Mouse (Mus musculus) lung, embryonic 15.5 days (tissue): Measurements from ENCODE around the gene Usp51. TPM values are rescaled to one million over a fixed set of nuclear protein-coding genes. Genes with fewer than 3 reads are reported as not detected.
"Not testable (repeated sequence)": the region's sequence is repeated elsewhere in the genome, so short reads cannot be mapped to it uniquely, and the experiment has no call there.

ENCODE experiments used
- ATAC-seq: fragments of 200-750 bp; cut with Nextera tagmentation; 2 replicates; pipeline ENCODE4 v1.8.0; 2017; ENCODE audit warnings: moderate number of reproducible peaks, borderline replicate concordance; ENCODE audit not compliant: low FRiP score, low TSS enrichment; ENCODE audit errors: extremely low read depth
- H3K27ac ChIP-seq: fragments of 300-500 bp; sonication (generic); 2 replicates; pipeline ENCODE4 v1.5.1; 2015; ENCODE audit warnings: moderate library complexity, mild to moderate bottlenecking, inconsistent platforms
- H3K27me3 ChIP-seq: fragments of 300-500 bp; sonication (generic); 2 replicates; pipeline ENCODE4 v1.6.1; 2015; ENCODE audit warnings: inconsistent platforms
- H3K36me3 ChIP-seq: fragments of 300-500 bp; sonication (generic); 2 replicates; pipeline ENCODE4 v1.6.1; 2015; ENCODE audit warnings: inconsistent platforms
- H3K4me1 ChIP-seq: fragments of 300-500 bp; sonication (generic); 2 replicates; pipeline ENCODE4 v1.6.1; 2015; ENCODE audit warnings: inconsistent platforms
- H3K4me2 ChIP-seq: fragments of 300-500 bp; sonication (generic); 2 replicates; pipeline ENCODE4 v1.6.1; 2015; ENCODE audit warnings: inconsistent platforms, mild to moderate bottlenecking, moderate library complexity
- H3K4me3 ChIP-seq: fragments of 300-500 bp; sonication (generic); 2 replicates; pipeline ENCODE4 v1.5.1; 2015; ENCODE audit warnings: mild to moderate bottlenecking, inconsistent platforms
- H3K9ac ChIP-seq: fragments of 300-500 bp; sonication (generic); 2 replicates; pipeline ENCODE4 v1.6.1; 2015; ENCODE audit warnings: inconsistent platforms
- H3K9me3 ChIP-seq: fragments of 300-500 bp; sonication (generic); 2 replicates; pipeline ENCODE4 v1.6.1; 2016; ENCODE audit warnings: inconsistent platforms
- WGBS: fragments of 180-500 bp; shearing (Covaris S2); methylation state at CpG from one replicate; pipeline ENCODE4 v1.1.7; 2015; 5-methylcytosine and 5-hydroxymethylcytosine counted together
- polyA plus RNA-seq: library from polyadenylated mRNA; unstranded; fragments of >200 nt; fragmentation: Nextera tagmentation; extraction: Ambion mirVana; gene quantifications from 2 replicates; pipeline ENCODE4 v1.2.1, GENCODE M21; 2015

The Usp51 gene
- 0.60 and 0.99 TPM in 2 replicates for polyA plus RNA-seq

DNA sequence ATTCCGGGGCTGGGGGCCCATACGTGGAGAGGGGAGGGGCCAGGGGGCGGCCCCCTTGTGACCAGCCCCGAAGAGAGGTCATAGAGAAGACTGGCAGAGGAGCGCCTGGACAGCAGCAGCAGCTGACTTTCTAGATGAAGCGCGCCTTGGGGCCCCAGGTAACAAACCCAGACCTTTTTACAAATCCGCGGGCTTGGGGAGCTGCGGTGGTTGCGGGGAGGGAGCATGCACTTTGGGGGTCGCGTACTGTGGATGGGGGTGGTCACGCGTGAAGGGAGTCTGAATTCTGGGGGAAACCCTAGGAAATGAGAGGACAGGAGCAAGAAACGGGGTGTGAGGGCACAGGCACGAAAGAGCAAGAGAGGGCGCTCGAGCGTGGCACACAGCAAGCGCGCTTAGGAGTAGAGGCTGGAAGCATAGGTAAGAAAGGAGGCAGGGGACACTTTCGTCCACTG lies at the start of gene Usp51:
TSS of gene Usp51 (plus strand) at position 83 of the 455 bp plus-strand sequence.
- peak; percentile 75 for ATAC-seq
- peak within 1 kb of the TSS; percentile 64 for H3K4me2 ChIP-seq
- peak within 1 kb of the TSS; percentile 53 for H3K4me3 ChIP-seq
- H3K4me1 ChIP-seq = no peaks in the 10 kb centered on the region
- no peaks in the 10 kb centered on the region for H3K36me3 ChIP-seq
- H3K27ac ChIP-seq = peak within 1 kb of the TSS; percentile 53; the same call in 1 of the 2 replicates
- H3K9ac ChIP-seq = peak within 1 kb of the TSS; percentile 43
- H3K9me3 ChIP-seq = no peaks in the 10 kb centered on the region
- no peaks in the 10 kb centered on the region for H3K27me3 ChIP-seq
- WGBS = 25% methylated on average over 23 of the region's 23 CpGs

DNA sequence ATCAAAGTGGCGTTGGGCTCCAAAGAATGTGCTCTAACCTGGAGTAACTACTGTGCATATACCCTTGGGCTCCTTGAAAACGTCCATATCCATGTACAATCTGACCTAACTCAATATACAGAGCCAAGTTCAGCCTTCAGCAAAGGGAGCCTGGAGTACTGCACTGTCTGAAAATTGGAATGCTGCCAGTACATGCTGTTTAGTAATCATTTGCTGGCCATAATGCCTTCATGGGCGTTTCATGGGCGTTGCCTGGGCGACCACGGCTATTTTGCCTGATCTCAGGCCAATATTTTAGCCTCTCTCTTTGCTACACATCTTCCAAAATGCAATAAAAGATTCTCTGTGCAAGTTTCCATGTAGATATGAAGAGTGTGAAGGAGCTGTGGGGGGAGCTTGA lies 36.7 kb upstream of the Usp51 start:
- H3K36me3 ChIP-seq = no peaks in the 10 kb centered on the region
- H3K4me1 ChIP-seq = no peaks in the 10 kb centered on the region
- H3K4me2 ChIP-seq = no peak overlapping the region
- no peak overlapping the region for H3K27ac ChIP-seq
- peak; percentile 52; the same call in 1 of the 2 replicates for ATAC-seq
- no peaks in the 10 kb centered on the region for H3K27me3 ChIP-seq
- WGBS = 51% methylated on average over 6 of the region's 6 CpGs
- H3K9ac ChIP-seq = no peak overlapping the region
- H3K4me3 ChIP-seq = no peak overlapping the region
- H3K9me3 ChIP-seq = no peaks in the 10 kb centered on the region

DNA sequence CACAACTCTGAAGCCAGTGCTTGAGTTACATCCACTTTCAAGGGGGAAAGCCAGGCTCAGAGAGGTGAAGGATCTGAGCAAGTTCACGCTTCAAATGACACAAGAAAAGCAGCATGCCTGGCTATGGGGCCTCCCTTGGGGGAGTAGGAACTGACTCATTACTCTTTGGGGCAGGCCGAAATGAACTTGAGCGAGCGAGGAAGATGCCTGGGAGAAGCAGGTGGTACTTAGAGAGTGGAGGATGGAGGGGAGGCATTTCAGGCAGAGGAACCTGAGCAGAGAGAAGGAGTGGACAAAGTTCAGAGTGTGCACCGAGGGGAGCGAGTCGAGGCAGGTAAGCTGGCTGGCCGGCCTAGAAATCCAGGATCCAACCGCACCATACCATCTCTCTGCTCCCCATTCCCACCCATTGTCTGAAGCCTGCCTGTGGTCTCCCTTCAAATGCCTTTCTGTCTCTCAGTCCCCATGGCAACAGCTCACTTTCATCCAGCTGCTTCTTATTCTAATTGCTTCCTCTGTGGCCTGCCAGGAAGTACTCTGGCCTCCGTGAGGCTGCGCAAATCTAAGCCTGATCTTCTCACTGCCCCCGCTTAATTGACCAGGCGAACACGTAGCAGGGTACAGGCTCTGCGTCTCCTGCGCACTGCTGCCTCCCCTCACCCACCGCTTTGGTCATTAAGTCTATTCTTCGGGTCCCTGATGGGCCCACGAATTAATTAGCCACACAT lies 32.6 kb upstream of the Usp51 start:
- H3K9ac ChIP-seq, H3K4me1 ChIP-seq, H3K27ac ChIP-seq, H3K27me3 ChIP-seq, H3K9me3 ChIP-seq, H3K4me3 ChIP-seq, H3K36me3 ChIP-seq: not testable (repeated sequence)
- WGBS = 35% methylated on average over 6 of the region's 19 CpGs
- ATAC-seq = peak; percentile 76; the same call in 1 of the 2 replicates
- peak overlapping the region; percentile 26 for H3K4me2 ChIP-seq

DNA sequence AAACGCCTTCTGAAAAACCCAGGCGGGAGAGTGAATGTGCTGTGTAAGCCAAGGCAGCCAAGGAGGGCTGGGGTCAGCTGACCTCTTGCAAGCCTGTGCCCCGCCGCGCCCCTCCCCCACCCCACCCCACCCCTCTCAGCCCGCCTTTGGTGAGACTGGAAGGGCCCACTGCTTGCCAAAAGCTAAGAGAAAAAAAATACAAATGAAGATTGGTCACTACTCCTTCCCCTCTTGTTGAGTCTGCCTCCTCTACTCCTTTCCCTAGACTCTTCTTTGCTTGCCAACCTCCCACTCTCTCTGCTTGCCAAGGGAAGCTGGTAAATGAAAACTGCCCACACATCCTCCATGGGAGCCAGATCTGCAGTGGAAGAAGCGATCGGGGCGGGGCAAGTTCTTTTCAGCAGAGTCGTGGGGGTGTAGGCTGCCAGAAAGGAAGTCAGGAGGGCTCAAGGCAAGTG lies 32.0 kb upstream of the Usp51 start:
- no peaks in the 10 kb centered on the region for H3K4me1 ChIP-seq
- no peak overlapping the region for H3K9ac ChIP-seq
- H3K4me2 ChIP-seq = peak overlapping the region; percentile 26
- H3K9me3 ChIP-seq = no peaks in the 10 kb centered on the region
- ATAC-seq = peak; percentile 59; the same call in 1 of the 2 replicates
- WGBS = 20% methylated on average over 6 of the region's 10 CpGs
- H3K36me3 ChIP-seq = no peaks in the 10 kb centered on the region
- no peaks in the 10 kb centered on the region for H3K27me3 ChIP-seq
- H3K27ac ChIP-seq = no peak overlapping the region
- no peak overlapping the region for H3K4me3 ChIP-seq

DNA sequence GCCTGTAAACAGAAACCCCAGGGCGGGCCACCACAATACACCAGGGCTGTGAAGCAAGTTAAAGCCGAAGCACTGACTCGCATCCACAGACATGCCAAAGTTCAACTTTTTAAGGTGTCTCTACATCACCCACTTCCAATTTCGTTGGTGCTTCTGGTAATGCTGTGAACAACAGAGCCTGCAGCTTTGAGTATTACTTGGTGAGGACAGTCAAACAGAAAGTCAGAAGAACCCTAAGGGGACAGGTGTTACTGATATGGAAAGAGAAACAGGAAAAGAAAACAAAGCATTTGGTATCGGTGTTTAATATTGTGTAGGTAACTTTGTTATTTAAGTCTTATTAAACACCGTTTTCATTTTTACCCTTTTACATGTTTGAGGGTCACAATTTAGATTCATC lies 29.7 kb upstream of the Usp51 start:
- Histone ChIP-seq H3K27ac (no peak overlapping the region), H3K27me3 (no peaks in the 10 kb centered on the region), H3K4me2 (no peak overlapping the region), H3K9me3 (no peaks in the 10 kb centered on the region), H3K9ac (no peak overlapping the region), H3K4me1 (no peaks in the 10 kb centered on the region), H3K36me3 (no peaks in the 10 kb centered on the region), H3K4me3 (no peak overlapping the region)
- 90% methylated on average over 6 of the region's 6 CpGs for WGBS
- ATAC-seq = no peak

DNA sequence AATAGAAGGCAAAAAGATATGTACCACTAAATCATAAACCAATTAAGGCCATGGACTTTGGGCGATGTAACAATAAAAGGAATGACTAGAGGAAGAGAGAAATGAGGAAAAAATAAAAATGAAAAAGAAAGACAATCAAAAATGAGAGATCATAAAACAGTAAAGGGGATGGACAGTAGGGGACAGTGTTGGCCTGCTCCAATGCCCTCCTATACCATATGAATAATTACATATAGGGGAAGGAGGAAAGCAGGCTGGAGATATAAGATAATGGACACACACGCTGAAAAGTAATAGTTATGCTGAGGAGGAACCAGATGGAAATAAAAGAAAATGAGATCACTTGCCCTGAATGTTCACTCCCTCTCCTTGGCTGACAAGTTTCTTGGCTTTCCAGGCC lies 21.3 kb upstream of the Usp51 start:
- Histone ChIP-seq H3K4me1 (no peaks in the 10 kb centered on the region), H3K4me2 (no peak overlapping the region), H3K36me3 (no peaks in the 10 kb centered on the region), H3K27me3 (no peaks in the 10 kb centered on the region), H3K27ac (no peak overlapping the region), H3K9ac (no peak overlapping the region), H3K4me3 (no peak overlapping the region), H3K9me3 (no peaks in the 10 kb centered on the region)
- WGBS = 61% methylated on average over 2 of the region's 2 CpGs
- no peak for ATAC-seq

DNA sequence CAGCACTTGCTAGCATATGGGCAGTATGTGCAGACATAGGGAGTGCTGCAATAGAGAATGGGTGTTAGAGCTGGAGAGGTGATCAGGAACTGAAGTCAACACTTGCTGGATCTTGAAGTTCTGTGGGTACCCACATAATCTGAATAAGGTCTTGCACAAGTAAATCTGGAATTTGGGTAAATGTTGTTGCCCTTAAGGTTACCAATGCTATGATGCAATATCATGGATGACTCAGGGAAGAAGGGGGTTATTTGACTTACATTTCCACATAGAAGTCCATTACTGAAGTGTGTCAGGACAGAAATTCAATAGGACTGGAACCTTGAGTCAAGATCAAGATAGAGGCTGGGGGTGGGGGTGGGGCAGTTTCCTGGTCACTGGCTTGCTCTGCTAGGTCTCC lies 16.4 kb upstream of the Usp51 start:
- H3K4me3 ChIP-seq, H3K4me2 ChIP-seq, H3K27me3 ChIP-seq, H3K27ac ChIP-seq, H3K36me3 ChIP-seq, H3K4me1 ChIP-seq, ATAC-seq, H3K9ac ChIP-seq, H3K9me3 ChIP-seq: not testable (repeated sequence)

DNA sequence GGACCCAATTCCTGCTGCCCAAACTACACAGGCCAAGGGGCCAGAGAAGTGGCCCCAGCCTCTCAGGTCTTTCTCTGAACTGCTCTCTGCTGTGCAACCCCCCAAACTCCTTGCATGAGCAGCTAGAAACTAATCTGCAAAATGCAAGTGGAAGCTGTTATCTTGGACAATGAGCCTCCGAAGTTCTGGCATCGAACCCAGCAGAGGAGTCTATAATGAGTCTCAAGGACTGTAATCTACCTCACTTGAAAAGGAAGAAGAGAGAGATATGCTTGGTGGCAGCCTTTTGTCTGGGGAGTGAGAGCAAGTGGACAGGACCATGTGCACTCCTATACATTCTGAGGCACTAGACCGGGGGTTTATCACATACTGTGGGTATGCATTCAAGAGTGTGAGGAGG lies 10.2 kb upstream of the Usp51 start:
- not testable (repeated sequence) for H3K27ac ChIP-seq, H3K27me3 ChIP-seq, H3K4me2 ChIP-seq, H3K4me3 ChIP-seq, H3K9me3 ChIP-seq, H3K9ac ChIP-seq, ATAC-seq, H3K4me1 ChIP-seq, H3K36me3 ChIP-seq
- no CpG with 5 or more reads among the region's 3 CpGs for WGBS

DNA sequence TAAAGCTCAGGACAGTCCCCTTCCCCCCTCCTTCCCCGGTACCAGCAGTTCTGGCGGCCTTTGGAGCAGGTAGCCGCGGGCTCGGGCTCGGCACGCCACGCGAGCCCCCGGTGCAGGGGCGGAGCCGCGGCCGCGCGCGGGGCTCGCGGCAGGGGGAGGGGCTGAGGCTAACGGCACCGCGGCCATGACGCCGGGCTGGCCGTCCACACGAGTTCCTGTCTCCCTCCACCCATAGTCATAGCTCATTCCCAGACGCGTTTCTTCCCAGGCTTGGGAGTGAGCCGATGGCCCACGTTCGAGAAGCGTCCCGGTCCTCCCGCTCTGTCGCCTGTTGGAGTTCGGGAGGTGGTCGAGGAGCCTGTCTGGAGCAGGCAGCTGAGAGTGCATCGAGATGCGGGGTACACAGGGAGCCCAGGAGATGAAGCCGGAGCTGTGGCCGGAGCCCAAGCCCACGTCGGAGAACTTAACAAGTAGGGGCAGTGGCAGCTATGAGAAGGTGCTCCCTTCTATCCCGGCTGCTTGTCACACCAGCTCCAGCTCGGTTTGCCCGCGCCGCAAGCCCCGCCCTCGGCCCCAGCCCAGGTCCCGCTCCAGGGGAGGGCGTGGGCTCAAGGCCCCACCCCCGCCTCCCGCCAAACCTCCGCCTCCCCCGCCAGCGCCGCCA lies 884 bp downstream of the Usp51 start:
- H3K27me3 ChIP-seq = no peaks in the 10 kb centered on the region
- H3K4me2 ChIP-seq = peak overlapping the region; percentile 64
- peak overlapping the region; percentile 53; the same call in 1 of the 2 replicates for H3K27ac ChIP-seq
- ATAC-seq = peak; percentile 89
- H3K9me3 ChIP-seq = no peaks in the 10 kb centered on the region
- H3K4me3 ChIP-seq = peak overlapping the region; percentile 53
- H3K36me3 ChIP-seq = no peaks in the 10 kb centered on the region
- no peaks in the 10 kb centered on the region for H3K4me1 ChIP-seq
- H3K9ac ChIP-seq = peak overlapping the region; percentile 43
- 12% methylated on average over 45 of the region's 58 CpGs for WGBS

DNA sequence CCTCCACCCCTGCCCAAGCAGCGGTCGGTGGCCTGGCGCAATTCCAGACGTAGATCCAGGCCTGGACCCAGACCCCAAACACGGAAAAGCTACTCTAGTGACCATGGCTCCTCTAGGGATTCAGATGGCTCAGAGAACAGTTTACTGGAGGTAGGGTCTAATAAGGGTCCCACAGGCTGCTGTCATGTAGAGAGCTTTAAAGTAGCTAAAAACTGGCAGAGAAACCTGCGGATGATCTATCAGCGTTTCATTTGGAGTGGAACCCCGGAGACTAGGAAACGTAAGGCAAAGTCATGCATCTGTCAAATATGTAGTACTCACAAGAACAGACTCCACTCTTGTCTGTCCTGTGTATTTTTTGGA lies 1.4 kb downstream of the Usp51 start:
- H3K36me3 ChIP-seq = no peaks in the 10 kb centered on the region
- no peak overlapping the region for H3K27ac ChIP-seq
- ATAC-seq = peak; percentile 10; the same call in 1 of the 2 replicates
- H3K27me3 ChIP-seq = no peaks in the 10 kb centered on the region
- H3K4me2 ChIP-seq = peak overlapping the region; percentile 64
- H3K4me1 ChIP-seq = no peaks in the 10 kb centered on the region
- peak overlapping the region; percentile 43; the same call in 1 of the 2 replicates for H3K9ac ChIP-seq
- H3K9me3 ChIP-seq = no peaks in the 10 kb centered on the region
- WGBS = 25% methylated on average over 9 of the region's 9 CpGs
- H3K4me3 ChIP-seq = peak overlapping the region; percentile 53

DNA sequence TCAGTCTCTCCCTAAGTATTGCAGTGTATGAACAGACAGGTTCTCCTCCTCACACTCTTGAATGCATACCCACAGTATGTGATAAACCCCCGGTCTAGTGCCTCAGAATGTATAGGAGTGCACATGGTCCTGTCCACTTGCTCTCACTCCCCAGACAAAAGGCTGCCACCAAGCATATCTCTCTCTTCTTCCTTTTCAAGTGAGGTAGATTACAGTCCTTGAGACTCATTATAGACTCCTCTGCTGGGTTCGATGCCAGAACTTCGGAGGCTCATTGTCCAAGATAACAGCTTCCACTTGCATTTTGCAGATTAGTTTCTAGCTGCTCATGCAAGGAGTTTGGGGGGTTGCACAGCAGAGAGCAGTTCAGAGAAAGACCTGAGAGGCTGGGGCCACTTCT lies 19.0 kb downstream of the Usp51 start:
- H3K4me3 ChIP-seq, H3K27me3 ChIP-seq, ATAC-seq, H3K9me3 ChIP-seq, H3K9ac ChIP-seq, H3K4me2 ChIP-seq, H3K36me3 ChIP-seq, H3K4me1 ChIP-seq, H3K27ac ChIP-seq: not testable (repeated sequence)
- no CpG with 5 or more reads among the region's 3 CpGs for WGBS

DNA sequence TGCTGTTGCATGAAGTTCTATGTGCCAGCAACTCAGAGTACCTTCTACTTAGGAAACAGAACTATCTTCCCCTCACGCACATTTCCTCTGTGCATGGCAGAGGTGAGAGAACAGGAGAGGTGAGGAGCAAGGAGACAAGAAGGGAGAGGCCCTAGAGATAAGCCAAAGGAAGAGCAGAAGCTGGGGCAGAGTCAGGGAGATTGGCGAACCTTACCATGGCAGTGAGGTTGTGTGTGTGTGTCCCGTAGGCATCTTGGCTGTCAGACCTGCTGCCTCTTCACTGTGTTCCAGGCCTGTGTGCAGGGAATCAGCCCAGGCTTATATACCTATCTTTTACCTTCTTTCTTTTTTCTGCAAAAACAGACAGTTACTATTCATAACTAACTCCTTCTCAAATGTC lies 19.4 kb downstream of the Usp51 start:
- H3K4me3 ChIP-seq, H3K4me1 ChIP-seq, H3K9ac ChIP-seq, H3K27ac ChIP-seq, H3K4me2 ChIP-seq, ATAC-seq, H3K27me3 ChIP-seq, H3K9me3 ChIP-seq, H3K36me3 ChIP-seq: not testable (repeated sequence)
- 85% methylated on average over 2 of the region's 3 CpGs for WGBS
